Mouse (Mus musculus): Measurements from ENCODE around the gene Hcrtr1. TPM values are rescaled to one million over a fixed set of nuclear protein-coding genes. Genes with fewer than 3 reads are reported as not detected.

The Hcrtr1 gene
- polyA plus RNA-seq (2014; fragmentation: Illumina TruSeq; extraction: RNeasy Lipid Tissue Mini Kit (QIAGEN cat#74804); ENCODE audit: low read depth, low replicate concordance) = not detected

GRCm38 (mm10) chr4:130139214-130139492 lies at the start of gene Hcrtr1:
TSS of gene Hcrtr1 (minus strand) at chr4:130139359.

DNA sequence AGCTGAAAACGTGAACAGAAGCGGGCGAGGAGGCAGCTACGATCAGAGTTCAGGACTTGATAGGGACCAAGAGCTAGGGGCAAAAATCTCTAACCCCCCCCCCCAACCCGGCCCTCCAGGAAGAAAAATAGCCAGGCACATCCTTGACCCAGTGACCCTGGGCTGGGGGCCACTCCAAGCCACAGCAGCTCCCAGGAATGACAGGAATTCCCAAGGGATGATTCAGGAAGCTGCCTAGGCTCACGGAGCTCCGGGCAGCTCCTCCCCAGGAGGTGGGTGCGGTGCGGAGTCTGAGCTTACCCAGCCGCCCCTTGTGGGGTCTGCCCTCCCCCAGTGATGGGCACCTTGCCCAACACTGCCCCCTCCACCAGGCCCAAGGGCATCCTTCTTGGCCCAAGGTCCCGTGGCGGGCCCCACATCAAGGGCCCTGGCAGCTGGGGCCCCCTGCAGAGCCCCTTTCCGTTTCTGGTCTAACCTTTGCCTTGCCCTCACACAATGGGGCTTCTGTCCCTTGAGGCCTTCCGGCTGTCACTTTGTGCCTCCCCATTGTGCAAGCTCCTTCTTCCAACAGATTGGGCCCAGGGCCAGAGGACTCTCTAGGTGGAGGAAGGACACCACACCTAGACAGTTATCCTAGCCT lies 36.0 kb upstream of the Hcrtr1 start, which contains the start of gene Tinagl1:
TSS of gene Tinagl1 (minus strand) at position 51 of the 640 bp plus-strand sequence.

GRCm38 (mm10) chr4:130102111-130102651 lies 37.0 kb downstream of the Hcrtr1 start, which contains the start of gene Pef1:
TSS of gene Pef1 (plus strand) at chr4:130102558.

Other genes with a start within 250 kb of the Hcrtr1 start
- not detected for gene Spocd1, start 210.1 kb downstream of the Hcrtr1 start, polyA plus RNA-seq (2014; fragmentation: Illumina TruSeq; extraction: RNeasy Lipid Tissue Mini Kit (QIAGEN cat#74804); ENCODE audit: low read depth, low replicate concordance)
- gene Adgrb2, start 154.5 kb downstream of the Hcrtr1 start, polyA plus RNA-seq (2014; fragmentation: Illumina TruSeq; extraction: RNeasy Lipid Tissue Mini Kit (QIAGEN cat#74804); ENCODE audit: low read depth, low replicate concordance) = not detected
- gene Col16a1, start 91.5 kb downstream of the Hcrtr1 start, polyA plus RNA-seq (2014; fragmentation: Illumina TruSeq; extraction: RNeasy Lipid Tissue Mini Kit (QIAGEN cat#74804); ENCODE audit: low read depth, low replicate concordance) = 0.69 TPM
- 4.3 TPM for gene Pef1, start 36.8 kb downstream of the Hcrtr1 start, polyA plus RNA-seq (2014; fragmentation: Illumina TruSeq; extraction: RNeasy Lipid Tissue Mini Kit (QIAGEN cat#74804); ENCODE audit: low read depth, low replicate concordance)
- gene Tinagl1, start 35.8 kb upstream of the Hcrtr1 start, polyA plus RNA-seq (2014; fragmentation: Illumina TruSeq; extraction: RNeasy Lipid Tissue Mini Kit (QIAGEN cat#74804); ENCODE audit: low read depth, low replicate concordance) = 5.8 TPM
- gene Gm853, start 83.0 kb upstream of the Hcrtr1 start, polyA plus RNA-seq (2014; fragmentation: Illumina TruSeq; extraction: RNeasy Lipid Tissue Mini Kit (QIAGEN cat#74804); ENCODE audit: low read depth, low replicate concordance) = 15.9 TPM
- gene Serinc2, start 139.8 kb upstream of the Hcrtr1 start, polyA plus RNA-seq (2014; fragmentation: Illumina TruSeq; extraction: RNeasy Lipid Tissue Mini Kit (QIAGEN cat#74804); ENCODE audit: low read depth, low replicate concordance) = 0.85 TPM
- 31.2 TPM for gene Fabp3, start 169.2 kb upstream of the Hcrtr1 start, polyA plus RNA-seq (2014; fragmentation: Illumina TruSeq; extraction: RNeasy Lipid Tissue Mini Kit (QIAGEN cat#74804); ENCODE audit: low read depth, low replicate concordance)
- gene Gm10570, start 169.3 kb upstream of the Hcrtr1 start, polyA plus RNA-seq (2014; fragmentation: Illumina TruSeq; extraction: RNeasy Lipid Tissue Mini Kit (QIAGEN cat#74804); ENCODE audit: low read depth, low replicate concordance) = not detected
- gene Zcchc17, start 220.6 kb upstream of the Hcrtr1 start, polyA plus RNA-seq (2014; fragmentation: Illumina TruSeq; extraction: RNeasy Lipid Tissue Mini Kit (QIAGEN cat#74804); ENCODE audit: low read depth, low replicate concordance) = 32.7 TPM
- 9.0 TPM for gene Snrnp40, start 220.8 kb upstream of the Hcrtr1 start, polyA plus RNA-seq (2014; fragmentation: Illumina TruSeq; extraction: RNeasy Lipid Tissue Mini Kit (QIAGEN cat#74804); ENCODE audit: low read depth, low replicate concordance)

Measured in kidney, adult 10 weeks (tissue).